Mouse (Mus musculus) kidney, adult 11 months (tissue): ENCODE data around the gene Oprm1.
"Not testable (repeated sequence)": the region's sequence is repeated elsewhere in the genome, so short reads cannot be mapped to it uniquely, and the experiment has no call there.

Source experiments
- DNase-seq: peaks from one replicate; pipeline ENCODE4 v3.0.0; 2022

The Oprm1 gene

DNA sequence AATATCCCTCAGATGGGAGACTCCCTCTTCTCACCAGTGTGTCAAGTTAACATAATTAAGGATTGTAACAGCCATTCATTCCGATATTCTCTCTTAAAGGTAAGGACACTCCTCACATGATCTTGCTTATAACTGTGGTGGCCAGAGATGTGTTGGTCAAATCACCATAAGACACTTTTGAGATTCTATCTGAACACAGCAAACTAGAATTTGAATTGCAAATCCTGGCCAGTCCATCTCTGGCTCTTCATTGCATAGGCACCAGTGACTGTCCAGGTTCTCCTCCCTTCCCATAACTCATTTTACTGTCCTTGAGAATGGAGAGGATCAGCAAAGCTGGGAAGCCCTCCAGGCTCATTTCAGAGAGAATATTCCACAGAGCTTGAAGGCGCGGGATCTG is at the start of gene Oprm1:
Gene Oprm1 (plus strand): TSS at position 301 of the 400 bp plus-strand sequence.
- no peak for DNase-seq

DNA sequence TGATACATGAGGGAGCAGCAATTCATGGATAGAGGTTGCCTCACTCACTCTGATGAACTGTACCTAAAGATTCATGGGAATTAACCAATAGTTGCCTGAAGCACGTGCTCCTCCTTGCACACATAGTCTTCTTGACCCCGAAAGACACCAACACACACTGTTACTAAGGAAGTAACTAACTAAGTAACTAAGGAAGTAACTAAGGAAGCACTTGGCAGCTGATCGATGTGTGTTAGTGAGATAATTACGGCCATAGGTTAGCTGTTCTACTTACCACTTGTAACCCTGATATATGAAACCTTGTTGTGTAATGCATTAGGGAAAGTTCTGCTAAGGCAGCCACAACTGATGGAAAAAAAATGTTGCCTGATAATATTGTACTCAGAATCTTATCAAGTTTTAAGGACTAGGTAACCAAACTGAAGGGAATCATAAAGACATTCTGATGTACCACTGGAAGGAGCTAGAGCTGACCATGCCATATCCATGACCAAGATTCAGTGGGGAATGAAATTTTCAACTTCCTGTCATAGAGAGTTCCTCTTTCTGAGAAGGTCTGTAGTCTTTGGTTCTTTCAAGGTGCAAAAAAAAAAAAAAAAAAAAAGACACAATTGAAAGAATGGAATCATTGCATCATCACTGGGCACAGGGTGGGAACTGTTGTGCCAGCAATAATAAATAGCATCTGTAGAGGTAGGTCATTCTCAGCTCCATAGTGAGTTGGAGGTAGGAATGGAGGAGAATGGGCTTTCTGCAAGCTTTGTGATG is 40.9 kb upstream of the Oprm1 start:
- DNase-seq, result no peak

DNA sequence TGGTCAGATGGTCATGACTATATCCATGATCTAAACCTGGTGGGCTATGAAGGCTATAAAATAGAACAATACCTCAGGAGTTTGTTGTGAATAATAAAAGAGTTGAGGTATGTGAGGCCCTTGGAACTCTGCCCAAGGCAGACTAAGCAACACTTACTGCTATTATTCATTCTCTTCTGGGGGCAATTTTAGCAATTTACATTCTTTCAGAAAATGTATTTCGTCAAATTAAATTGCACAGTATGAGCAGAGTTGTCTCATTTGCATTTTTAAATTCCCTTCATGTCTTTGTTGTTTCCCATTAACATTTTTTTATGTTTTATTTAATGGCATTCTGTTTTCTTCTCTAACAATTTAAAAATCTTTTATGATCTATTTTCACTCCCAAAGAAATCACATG is 34.5 kb upstream of the Oprm1 start:
- DNase-seq, result no peak

DNA sequence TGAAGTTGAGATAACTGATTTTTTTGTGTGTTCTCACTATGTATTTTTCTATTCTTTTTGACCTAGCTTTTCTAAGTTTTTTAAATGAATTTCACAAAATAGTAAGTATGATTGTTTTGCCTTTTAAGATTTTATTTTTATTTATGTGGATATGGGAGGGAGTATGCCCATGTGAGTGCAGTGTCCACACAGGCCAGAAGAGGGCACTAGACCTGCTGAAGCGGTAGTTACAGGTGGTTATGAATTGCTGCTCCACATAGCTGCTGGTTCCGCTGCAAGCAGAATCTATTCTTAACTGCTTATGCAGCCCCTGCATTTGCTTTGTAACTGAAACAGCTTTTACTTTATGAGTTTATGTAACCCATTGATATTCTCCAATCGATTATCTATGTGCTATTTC is 29.8 kb upstream of the Oprm1 start:
- DNase-seq, result no peak

DNA sequence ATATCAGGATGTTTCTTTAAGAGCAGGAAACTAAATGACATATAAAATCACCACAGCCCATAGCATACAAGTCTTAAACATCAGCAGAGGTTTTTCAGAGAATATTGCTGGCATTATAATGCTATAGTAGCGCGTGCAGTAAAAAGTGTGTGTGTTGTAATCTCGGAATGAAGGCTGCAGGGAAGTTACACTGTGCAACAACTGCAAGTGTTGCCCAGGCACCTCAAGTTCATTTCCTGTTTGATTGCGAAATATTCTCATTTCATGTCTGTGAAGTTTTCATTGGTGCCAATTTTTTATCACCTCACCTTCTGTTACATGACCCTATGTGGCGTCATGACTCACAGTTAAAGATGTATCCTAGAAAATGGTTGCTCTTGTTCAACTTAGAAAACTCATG is 4.9 kb upstream of the Oprm1 start:
- DNase-seq, result no peak

DNA sequence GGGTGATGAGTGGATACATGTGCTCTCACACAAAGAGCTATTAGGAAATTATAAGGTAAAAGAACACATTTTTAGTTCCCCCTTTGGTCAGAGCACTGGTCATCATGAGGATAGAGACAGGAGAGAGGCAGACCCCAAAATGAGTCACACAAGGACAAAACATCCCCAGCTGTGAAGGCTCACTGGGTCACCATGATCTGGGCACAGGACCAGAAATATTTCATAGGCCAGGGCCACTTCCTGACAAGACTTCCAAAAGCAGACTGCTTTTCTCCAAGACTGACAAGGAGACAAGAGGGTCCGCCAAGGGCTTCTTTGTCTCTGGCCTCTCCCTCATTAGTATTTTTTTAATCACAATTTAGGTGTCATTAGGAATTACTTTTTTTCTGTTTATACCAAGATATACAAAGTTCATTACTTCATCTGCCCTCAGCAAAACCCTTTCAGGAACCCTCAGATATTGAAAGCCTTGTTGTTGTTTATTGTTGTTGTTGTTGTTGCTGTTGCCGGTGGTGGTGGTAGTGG is 3.0 kb downstream of the Oprm1 start, which contains the start of gene Gm10945:
Gene Gm10945 (minus strand): TSS at position 475 of the 525 bp plus-strand sequence.
- no peak for DNase-seq

DNA sequence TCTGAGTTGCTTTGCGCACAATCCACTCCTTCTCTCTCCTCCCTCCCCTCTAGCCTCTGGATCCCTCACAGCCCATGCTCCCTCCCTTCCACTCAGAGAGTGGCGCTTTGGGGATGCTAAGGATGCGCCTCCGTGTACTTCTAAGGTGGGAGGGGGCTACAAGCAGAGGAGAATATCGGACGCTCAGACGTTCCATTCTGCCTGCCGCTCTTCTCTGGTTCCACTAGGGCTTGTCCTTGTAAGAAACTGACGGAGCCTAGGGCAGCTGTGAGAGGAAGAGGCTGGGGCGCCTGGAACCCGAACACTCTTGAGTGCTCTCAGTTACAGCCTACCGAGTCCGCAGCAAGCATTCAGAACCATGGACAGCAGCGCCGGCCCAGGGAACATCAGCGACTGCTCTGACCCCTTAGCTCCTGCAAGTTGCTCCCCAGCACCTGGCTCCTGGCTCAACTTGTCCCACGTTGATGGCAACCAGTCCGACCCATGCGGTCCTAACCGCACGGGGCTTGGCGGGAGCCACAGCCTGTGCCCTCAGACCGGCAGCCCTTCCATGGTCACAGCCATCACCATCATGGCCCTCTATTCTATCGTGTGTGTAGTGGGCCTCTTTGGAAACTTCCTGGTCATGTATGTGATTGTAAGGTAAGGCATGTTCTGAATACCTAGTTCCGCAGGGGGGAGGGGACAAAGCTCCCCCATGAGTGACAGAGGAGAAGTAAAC is 30.4 kb downstream of the Oprm1 start:
- DNase-seq, result no peak

DNA sequence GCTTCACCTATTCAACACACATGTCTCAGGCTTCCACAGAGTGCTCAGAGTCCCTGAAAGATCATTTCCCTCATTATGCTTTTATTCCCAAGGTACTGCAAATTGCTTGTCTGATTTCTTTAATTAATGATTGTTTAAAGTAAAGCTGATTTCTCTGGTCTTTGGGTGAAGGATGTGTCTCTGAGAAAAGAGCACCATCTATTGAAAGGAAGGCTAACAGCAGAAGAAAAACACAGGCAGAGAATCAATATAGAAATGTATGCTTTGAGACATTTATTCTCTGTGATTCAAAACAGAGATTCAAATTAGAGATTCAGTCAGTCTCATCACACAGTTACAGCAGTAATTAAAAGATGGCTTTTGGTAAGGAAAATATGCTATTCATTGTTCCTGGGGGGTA is 31.9 kb downstream of the Oprm1 start:
- DNase-seq, result no peak

DNA sequence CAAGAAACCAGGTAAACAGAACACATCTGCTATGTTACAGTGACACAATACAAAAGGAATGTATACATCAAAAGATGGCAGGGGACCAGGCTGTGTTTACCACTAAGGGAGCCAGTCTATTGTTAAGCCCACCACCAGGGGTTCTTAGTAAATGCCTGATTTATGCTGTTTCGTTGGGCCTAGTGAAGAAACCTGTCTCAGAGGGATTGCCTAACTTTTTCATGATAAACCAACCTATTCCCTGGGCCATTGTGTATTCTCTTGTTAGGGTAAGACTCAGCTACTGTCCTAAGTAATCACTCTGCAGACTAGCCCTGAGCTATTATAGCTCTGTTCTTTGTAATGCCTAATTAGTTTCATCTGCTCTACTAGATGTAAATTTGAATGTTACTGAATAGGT is 62.3 kb downstream of the Oprm1 start:
- DNase-seq, result no peak

DNA sequence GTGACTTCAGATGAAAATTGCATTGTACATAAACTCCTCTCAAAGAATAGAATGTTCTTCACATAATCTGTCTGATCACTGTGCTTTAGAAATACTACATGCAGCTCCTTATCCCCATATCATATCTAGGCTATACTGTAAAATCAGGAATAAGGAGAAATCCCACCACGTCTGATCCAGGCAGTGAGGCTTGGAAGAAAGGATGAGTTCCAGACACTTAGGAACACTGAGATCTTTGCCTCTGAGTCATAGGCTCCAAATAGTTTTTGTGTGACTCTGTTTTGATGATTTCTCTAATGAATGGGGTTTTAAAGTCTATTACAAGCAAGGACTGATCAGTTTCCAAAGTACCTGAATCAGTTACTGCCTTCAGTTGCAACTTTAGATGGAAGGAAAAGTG is 83.9 kb downstream of the Oprm1 start:
- DNase-seq, result no peak

DNA sequence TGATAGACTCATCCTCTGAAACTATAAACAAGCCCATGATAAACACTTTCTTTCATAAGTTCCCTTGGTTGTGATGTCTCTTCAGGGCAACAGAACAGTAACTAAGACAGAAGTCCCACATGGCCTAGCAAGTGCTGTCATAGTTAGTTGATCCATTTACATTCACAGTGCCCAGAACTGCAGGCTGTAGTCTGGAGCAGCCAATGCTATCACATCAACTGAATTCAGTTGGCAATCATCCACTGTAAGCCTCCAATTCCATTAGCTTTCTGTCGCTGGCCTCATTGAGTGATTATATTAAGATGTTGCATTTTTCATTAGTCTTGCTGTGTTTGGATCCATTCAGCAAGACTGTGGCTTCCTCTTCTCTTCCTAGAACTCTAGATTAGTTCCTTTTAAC is 88.0 kb downstream of the Oprm1 start:
- no peak for DNase-seq

DNA sequence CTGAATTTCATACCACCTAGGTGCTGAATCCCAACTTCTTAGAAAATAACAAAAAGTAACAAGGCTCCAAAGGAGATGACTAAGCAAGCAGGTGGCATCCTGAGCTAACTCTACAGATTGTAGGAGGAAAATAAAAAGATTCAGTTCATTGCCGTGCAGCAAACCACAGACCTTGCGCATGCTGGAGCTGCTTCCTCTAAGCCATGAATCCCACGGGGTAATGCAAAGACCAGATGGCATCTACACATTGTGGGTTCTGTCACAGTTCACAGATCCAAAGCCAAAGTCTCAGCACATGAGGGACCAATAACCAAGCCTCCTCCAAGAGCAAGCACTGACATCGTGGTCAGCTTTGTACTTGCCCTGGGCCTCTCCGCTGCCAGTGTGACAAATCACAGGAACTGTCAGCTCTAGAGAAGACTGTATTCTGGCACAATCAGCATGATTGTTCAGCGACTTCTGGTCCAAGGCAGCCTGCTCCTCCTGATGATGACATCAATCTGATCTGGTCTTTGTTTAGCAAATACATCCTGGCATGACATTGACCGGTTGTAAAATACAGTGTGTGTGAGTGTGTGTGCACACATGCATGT is 90.0 kb downstream of the Oprm1 start:
- DNase-seq, result no peak

DNA sequence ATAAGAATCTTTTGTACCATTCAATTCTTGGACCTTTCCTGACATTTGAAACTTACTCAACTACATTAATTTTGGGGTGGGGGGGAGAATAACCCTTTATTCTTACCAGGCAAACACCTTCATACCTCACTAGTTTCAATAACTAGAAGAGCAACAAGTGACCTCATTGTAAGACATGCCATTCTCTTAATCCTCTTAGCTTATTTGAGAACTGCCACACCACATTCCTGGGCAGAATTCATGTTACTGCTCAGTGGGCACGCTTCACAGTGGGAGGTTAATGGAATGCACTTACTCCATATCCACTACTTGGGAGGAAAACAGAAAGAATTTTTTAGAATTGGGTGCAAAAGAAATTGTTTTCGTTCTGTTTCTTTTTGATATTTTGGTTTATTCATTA is 90.5 kb downstream of the Oprm1 start:
- DNase-seq, result no peak

DNA sequence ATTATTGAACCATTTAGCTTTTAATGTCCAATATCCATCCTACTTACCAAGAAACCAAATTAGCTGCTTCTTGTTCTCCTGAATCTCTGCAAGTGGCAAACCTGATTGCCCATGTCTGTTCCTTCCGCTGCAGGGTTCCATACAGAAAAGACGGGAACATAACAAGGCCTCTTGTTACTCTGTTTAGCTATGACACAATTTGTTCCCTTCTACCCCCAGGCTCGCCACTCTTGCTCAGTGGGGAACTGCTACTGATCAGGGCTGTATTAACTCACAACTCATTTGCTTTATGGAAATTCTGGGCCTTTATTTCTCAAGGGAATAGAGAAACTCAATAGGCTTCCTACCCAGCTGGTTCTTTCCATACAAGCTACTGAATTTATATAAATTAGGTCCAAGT is 97.5 kb downstream of the Oprm1 start:
- DNase-seq, result no peak

DNA sequence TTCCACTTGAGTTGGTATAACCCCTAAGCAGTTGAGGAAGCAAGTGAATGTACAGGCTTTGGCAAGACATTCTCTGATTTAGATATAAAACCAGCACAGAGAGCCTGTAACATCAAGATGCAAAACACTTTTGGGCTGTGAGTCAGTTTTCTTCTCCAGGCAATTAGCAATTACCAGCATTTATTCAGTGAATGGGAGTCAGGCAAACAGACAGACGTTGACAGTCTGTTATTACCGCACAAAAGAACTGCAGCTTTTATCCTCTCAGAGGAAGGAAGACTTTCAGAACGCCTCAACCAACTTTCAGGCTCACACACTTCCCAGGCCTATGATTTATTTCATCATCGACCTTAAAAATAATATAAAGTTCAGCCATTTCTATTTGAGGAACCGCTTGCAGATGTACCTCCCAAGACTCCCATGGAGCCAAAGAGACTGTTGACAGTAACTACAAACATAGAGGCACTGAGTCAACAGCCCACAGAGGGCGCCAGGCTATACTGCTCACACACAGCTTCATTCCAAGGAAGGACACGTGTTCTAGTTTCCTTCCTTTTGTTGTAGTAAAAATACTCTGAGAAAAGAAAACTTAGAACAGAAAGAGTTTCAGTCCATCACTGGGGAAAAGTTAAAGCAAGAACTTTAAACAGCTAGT is 113.2 kb downstream of the Oprm1 start:
- DNase-seq, result no peak

DNA sequence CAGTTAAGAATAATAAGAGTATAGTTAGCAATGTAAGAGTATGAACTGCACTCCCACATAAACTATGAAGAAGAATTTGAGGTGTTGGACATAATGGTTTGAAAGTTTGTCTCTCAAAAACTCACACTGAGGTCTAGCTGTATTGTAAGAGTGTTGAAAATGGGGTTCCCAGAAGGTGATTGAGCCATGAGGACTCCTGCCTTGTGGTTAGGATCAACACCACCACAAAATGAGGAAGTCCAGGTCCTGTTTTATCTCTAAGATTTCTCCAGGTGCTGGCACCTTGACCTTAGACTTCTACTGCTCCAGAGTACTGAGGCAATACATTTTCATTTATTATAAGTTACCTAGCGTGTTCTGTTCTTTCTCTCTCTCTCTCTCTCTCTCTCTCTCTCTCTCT is 115.6 kb downstream of the Oprm1 start:
- no peak for DNase-seq

DNA sequence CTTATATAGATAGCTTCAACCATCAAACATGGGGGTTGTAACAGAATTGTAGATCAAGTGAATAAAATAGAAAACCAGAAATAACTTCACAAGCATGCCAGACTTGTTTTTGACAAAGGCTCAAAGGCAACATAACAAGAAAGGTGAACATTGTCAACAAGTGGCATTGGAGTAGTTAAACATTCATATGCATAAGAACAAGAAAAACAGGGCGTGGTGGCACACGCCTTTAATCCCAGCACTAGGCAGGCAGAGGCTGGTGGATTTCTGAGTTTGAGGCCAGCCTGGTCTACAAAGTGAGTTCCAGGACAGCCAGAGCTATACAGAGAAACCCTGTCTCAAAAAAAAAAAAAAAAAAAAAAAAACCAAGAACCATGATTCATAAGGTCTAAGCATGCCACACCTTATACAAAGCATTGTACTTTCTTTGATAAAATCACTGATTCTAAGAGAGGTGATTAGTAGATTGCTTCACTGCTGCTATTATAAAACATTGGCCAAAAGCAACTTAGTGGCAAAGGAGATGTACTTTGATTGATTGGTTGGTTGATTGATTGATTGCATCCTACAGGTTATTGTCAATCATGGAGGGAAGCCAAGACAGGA is 120.1 kb downstream of the Oprm1 start:
- DNase-seq, result no peak

DNA sequence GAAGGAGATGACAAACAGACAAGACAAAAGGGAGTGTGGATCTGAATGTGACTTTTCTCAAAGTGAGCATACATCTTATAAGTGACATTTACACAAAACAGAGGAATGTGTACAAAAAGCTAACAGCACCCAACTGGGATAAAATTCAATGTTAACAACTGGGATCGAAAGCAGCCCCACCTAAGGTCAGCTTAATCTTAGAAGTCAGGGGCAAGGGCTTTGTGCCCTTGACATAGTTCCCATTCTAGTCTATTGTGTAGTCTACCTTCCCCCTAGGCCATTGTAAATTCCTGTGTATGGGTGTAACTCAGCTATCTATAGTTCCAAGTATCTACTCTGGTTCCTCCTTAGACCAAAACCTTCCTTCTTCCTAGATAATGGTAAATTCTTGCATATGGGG is 123.7 kb downstream of the Oprm1 start:
- not testable (repeated sequence) for DNase-seq

DNA sequence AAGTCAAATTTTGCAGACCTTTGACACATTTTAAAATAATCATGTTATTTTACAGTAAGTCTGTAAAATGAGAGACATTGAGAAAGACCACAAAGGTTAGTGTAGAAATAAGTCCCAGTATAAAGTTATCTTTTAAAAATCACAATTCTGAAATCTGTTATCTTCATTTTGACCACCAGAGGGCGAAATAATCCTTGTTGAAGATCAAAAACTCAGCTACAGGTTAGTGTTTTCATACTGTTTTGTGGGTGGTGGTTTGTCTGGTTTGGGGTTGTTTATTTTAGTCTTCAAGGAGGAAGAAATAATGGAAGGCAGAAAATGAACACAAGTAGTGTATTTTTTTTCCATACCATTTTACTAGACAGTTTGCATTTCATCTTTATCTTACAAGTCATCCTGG is 127.2 kb downstream of the Oprm1 start:
- DNase-seq, result no peak

DNA sequence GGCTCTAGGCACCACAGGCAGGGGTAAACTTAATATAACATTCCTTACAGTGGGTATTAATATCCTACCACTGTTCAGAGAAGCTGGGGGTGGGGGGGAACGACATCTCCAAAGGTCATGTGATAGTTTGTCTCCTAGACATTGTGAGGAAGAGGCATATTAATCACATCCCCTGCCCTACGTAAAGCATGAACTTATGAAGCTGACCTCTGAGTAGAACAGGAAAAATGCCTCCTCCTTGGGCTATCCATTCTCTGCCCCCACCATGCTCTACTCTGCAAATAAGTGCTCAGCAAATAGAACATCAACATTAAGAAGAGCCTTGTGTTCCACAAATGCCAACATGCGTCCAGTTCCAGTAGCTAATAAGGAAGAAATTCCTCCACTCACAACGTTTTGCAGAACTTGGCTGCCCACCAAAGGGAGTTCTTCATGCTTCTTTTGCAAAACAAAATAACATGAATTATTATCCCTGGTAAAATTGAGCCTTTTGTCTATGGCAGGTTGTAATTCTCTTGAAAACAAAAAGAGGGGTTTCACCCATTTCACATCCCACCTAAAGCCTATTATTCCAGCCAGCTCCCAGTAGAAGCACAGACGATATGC is 131.4 kb downstream of the Oprm1 start:
- no peak for DNase-seq

DNA sequence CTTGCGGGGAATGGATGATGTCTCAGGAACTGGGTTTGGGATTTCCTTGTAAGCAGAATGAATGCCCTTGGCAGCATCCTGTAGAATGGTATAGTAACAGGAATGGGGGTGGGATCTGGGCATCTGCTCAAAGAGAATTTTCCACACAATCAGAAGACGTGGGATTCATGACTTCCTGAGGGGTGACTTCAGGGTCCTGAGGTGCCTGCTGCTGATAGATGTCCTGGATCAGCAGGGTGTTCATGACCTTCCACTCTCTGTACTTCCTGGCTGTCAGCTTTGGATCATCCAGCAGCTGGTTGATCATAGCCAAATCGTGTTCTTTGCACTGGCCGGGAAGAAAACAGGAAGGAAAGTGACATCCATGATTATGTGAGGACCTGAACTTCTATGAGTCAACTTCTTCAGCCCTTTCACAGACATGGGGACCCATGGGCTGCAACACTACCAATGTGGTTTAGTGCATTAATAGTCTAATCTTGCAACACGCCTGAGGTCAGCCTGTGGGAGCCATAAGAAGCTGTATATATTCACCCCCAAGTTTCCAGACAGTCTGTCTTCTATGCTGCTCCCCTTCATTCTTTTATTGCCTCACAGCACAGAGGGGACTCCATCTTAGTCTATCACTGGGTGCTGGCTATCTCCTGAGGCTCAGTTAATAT is 132.2 kb downstream of the Oprm1 start:
- DNase-seq, result no peak

DNA sequence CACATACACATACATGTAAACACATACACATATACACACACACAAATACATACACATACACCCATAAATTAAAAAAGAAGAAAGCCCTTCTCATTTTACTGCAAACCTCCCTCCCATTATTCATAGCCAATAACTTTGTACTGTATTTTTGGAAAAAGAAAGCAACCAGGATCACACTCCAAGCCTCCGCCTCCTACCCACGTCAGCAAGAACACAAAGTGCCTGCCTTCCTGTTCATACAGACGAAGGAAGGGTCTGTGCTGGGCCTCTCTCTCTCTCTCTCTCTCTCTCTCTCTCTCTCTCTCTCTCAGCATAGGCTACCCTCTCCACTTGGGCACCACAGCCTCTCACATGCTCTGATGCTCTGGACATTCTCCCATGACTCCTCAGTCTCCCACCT is 137.5 kb downstream of the Oprm1 start:
- no peak for DNase-seq
